Mouse (Mus musculus) retina, adult 2 months (tissue): ENCODE results near the gene Ddc.

Source experiments
- DNase-seq: peaks from one replicate; pipeline ENCODE4 v3.0.0-alpha.2; 2012; ENCODE audit warnings: low read depth, low spot score

Gene Ddc

GRCm38 (mm10) chr11:11897645-11898357, at the start of gene Ddc:
Gene Ddc (minus strand): TSS chr11:11898144.
- DNase-seq = no peak

- no peak for DNase-seq
These were observed 47.8 kb upstream of the Ddc start for GRCm38 (mm10) chr11:11945766-11946165.

GRCm38 (mm10) chr11:11944814-11945213, 46.9 kb upstream of the Ddc start:
- no peak for DNase-seq

- DNase-seq = no peak
These were observed 46.1 kb upstream of the Ddc start for GRCm38 (mm10) chr11:11944082-11944349.

- no peak for DNase-seq
These were observed 45.5 kb upstream of the Ddc start for GRCm38 (mm10) chr11:11943240-11944081.

- DNase-seq = no peak
These were observed 44.6 kb upstream of the Ddc start for GRCm38 (mm10) chr11:11942320-11943217.

- DNase-seq = no peak
These were observed 43.1 kb upstream of the Ddc start for GRCm38 (mm10) chr11:11940833-11941681.

GRCm38 (mm10) chr11:11939611-11940010, 41.7 kb upstream of the Ddc start:
- no peak for DNase-seq

- DNase-seq = no peak
These were observed 40.6 kb upstream of the Ddc start for GRCm38 (mm10) chr11:11938591-11938990.

GRCm38 (mm10) chr11:11937340-11938030, 39.5 kb upstream of the Ddc start:
- no peak for DNase-seq

- no peak for DNase-seq
These were observed 36.9 kb upstream of the Ddc start for GRCm38 (mm10) chr11:11934808-11935207.

GRCm38 (mm10) chr11:11932102-11932789, 34.3 kb upstream of the Ddc start:
- DNase-seq = no peak

- no peak for DNase-seq
These were observed 33.7 kb upstream of the Ddc start for GRCm38 (mm10) chr11:11931688-11932087.

- no peak for DNase-seq
These were observed 32.6 kb upstream of the Ddc start for GRCm38 (mm10) chr11:11930527-11930926.

GRCm38 (mm10) chr11:11929059-11929458, 31.1 kb upstream of the Ddc start:
- no peak for DNase-seq

- DNase-seq = no peak
These were observed 30.6 kb upstream of the Ddc start for GRCm38 (mm10) chr11:11928586-11928985.

- DNase-seq = no peak
These were observed 26.0 kb upstream of the Ddc start for GRCm38 (mm10) chr11:11923900-11924299.

- DNase-seq = no peak
These were observed 25.4 kb upstream of the Ddc start for GRCm38 (mm10) chr11:11923345-11923744.

- DNase-seq = no peak
These were observed 24.2 kb upstream of the Ddc start for GRCm38 (mm10) chr11:11922106-11922505.
